Mouse (Mus musculus) macrophage (primary cell): ENCODE results near the gene Cabp2. TPM values are rescaled to one million over a fixed set of nuclear protein-coding genes. Genes with fewer than 3 reads are reported as not detected.

Experiments used
- H3K27ac ChIP-seq: fragments of 350-480 bp; formaldehyde crosslinking; 2 replicates; pipeline ENCODE4 v1.9.0; 2021
- H3K36me3 ChIP-seq: fragments of 350-480 bp; formaldehyde crosslinking; 2 replicates; pipeline ENCODE4 v1.9.0; 2021; ENCODE audit errors: inconsistent target
- H3K4me3 ChIP-seq: fragments of 350-480 bp; formaldehyde crosslinking; 2 replicates; pipeline ENCODE4 v1.9.0; 2021; ENCODE audit errors: inconsistent target
- H3K79me2 ChIP-seq: fragments of 350-480 bp; formaldehyde crosslinking; 2 replicates; pipeline ENCODE4 v1.9.0; 2021; ENCODE audit errors: inconsistent target
- WGBS: methylation state at CpG from one replicate; pipeline ENCODE4 v1.1.7; 2026; ENCODE audit warnings: inconsistent platforms; ENCODE audit not compliant: missing documents; 5-methylcytosine and 5-hydroxymethylcytosine counted together
- polyA plus RNA-seq: library from polyadenylated mRNA; stranded (reverse); fragments of 250-400 nt; gene quantifications from 3 replicates; pipeline ENCODE4 v1.2.4, GENCODE M21; 2018; ENCODE audit warnings: inconsistent platforms

The Cabp2 gene
- polyA plus RNA-seq, 1 experiment from 2014 or later, result not detected

DNA sequence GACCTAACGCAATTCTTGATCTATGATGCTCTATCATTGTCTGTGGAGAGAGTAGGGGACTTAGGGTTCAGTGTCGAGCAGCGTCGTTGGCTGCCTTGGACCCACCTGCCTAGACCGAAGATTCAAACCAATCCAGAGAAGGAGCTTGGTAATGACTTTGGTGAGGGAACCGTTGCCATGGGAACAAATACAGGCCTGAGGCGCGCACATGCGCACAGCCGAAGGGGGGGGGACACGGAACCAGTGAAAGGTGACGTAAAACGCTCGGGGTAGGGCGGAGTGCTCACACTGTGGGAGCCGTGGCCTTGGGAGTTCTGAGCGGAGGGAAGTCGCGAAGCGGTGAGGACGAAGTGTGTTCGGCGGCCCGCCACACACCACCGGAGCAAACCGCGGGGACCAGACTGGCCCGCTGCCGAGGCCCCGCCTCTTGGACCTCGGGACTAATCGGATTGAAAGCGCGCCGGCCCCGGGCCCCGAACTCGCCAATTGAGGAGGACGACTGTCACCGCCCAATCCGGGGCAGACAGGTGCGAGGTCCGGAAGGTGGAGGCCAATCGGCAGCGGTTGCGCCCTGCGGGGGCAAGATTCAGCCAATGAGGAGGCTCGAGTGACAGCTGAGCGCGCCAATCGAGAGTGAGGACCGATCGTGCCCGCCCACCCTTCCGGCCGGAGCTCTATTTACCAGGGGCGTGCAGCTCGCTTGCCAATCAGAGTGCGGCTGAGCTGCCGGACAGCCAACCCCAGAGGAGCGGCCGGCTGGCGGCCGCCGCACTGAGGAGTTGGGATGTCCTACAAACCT, 15.5 kb downstream of the Cabp2 start, which contains the start of gene Cdk2ap2:
Gene Cdk2ap2, plus strand, starts transcription at position 541 of the 799 bp plus-strand sequence.
- Histone ChIP-seq H3K36me3 (no peaks in the 10 kb centered on the region), H3K4me3 (peak within 1 kb of the TSS; percentile 37), H3K79me2 (no peaks in the 10 kb centered on the region; the same call in 1 of the 2 replicates), H3K27ac (peak within 1 kb of the TSS; percentile 50; the same call in 1 of the 2 replicates)
- 1% methylated on average over 63 of the region's 65 CpGs for WGBS

DNA sequence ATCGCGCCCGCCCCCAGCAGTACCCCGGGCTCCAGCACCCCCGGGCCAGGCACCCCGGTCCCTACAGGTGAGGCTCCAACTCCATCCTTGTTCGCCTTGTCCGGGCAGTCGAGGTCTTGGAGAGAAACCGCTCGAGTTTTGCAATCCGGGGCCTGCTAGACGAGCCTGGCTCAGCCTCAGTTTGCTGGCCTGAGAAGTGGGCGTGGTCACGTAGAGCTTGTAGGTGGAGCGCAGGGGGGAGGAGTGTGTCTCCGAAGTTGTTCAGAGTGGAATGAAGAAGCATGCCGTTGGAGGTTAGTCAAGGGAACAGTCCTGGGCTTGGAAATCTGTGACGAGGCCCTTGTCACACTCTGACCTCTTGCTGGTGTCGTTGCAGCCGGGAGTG, 16.1 kb downstream of the Cabp2 start:
- WGBS, result 7% methylated on average over 21 of the region's 21 CpGs
- H3K36me3 ChIP-seq, result peaks cover 2% of the 10 kb centered on the region; the same call in 1 of the 2 replicates
- H3K79me2 ChIP-seq, result no peaks in the 10 kb centered on the region; the same call in 1 of the 2 replicates
- H3K4me3 ChIP-seq, result peak overlapping the region; percentile 37
- peak overlapping the region; percentile 37; the same call in 1 of the 2 replicates for H3K27ac ChIP-seq

GRCm38 (mm10) chr19:4098426-4098825, 17.0 kb downstream of the Cabp2 start:
- H3K79me2 ChIP-seq, result no peaks in the 10 kb centered on the region; the same call in 1 of the 2 replicates
- WGBS, result 40% methylated on average over 13 of the region's 13 CpGs
- peaks cover 12% of the 10 kb centered on the region for H3K36me3 ChIP-seq
- no peak overlapping the region for H3K27ac ChIP-seq
- H3K4me3 ChIP-seq, result no peak overlapping the region

DNA sequence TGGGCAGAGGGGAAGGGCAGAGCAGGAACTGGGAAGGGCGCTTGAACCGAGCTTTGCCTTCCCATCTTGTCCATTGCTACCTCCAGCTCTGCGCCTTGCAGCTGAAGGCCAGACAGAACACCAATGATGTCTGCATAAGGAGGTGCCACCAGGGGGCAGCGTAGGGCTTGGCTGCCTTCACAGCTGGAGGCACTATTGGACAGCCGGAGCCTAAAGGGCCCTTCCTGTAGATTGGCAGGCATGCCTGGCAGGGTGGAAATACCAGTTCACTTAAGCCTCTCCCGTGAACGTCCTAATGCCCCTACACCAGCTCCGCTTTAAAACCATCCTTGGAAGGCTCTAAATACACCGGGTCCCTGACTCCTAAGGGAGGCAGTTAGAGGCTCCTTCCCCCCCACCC, 17.7 kb downstream of the Cabp2 start:
- H3K27ac ChIP-seq, result peak overlapping the region; percentile 57
- H3K4me3 ChIP-seq, result no peak overlapping the region
- 6% methylated on average over 9 of the region's 9 CpGs for WGBS
- H3K79me2 ChIP-seq, result no peaks in the 10 kb centered on the region; the same call in 1 of the 2 replicates
- peaks cover 17% of the 10 kb centered on the region for H3K36me3 ChIP-seq

GRCm38 (mm10) chr19:4099837-4100717, 18.7 kb downstream of the Cabp2 start, which contains the start of gene Pitpnm1:
Pitpnm1 (plus strand) TSS chr19:4099998.
- H3K36me3 ChIP-seq, result peaks cover 28% of the 10 kb centered on the region
- no peaks in the 10 kb centered on the region; the same call in 1 of the 2 replicates for H3K79me2 ChIP-seq
- 3% methylated on average over 53 of the region's 53 CpGs for WGBS
- peak within 1 kb of the TSS; percentile 51 for H3K4me3 ChIP-seq
- H3K27ac ChIP-seq, result peak within 1 kb of the TSS; percentile 57

DNA sequence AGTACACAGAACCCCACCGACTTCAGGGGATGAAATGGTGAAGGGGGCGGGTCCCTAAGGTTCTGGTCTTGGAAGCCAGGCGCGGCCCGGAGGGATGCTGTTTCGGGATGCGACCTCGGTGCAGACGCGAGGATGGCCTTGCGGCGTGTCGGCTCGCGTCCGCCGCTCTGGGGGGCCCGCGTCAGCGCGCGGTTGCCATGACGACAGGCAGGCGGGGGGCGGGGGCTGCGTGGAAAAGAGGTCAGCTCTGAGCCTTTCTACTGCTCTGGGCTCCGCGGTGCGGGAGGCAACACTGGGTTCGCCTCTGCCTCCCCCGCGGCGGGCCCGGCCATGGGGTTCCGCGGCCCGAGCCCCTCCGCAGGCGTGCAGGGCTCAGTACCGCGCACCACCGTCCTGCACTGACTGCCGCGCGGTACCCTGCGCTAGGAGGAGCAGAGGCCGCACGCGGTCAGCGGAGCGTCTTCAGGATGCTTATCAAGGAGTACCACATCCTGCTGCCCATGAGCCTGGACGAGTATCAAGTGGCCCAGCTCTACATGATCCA, 19.4 kb downstream of the Cabp2 start:
- Histone ChIP-seq H3K27ac (no peak overlapping the region), H3K4me3 (peak overlapping the region; percentile 51), H3K79me2 (no peaks in the 10 kb centered on the region; the same call in 1 of the 2 replicates), H3K36me3 (peaks cover 34% of the 10 kb centered on the region)
- WGBS, result 11% methylated on average over 51 of the region's 52 CpGs

DNA sequence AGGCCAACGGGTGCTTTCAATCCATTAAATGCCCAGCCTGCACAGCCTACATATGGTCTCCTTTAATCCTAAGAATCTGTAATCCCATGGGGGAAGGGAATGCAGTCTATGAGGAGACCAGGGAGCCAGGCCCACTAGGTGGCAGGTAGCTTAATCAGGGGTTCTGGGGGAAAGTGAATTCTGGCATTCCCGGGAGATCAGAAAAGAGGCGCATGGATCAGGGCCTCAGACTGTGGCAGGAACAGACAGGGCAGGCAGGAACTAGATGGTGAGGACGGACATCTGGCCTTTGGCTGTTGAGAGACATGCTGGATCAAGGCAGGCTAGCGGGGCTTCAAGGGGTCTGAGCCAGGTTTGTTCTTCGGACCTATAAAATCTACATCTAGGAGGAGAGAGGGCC, 20.1 kb downstream of the Cabp2 start:
- Histone ChIP-seq H3K36me3 (peaks cover 39% of the 10 kb centered on the region), H3K27ac (no peak overlapping the region), H3K79me2 (no peaks in the 10 kb centered on the region; the same call in 1 of the 2 replicates), H3K4me3 (no peak overlapping the region)
- 97% methylated on average over 4 of the region's 6 CpGs for WGBS

GRCm38 (mm10) chr19:4102049-4102448, 20.7 kb downstream of the Cabp2 start:
- Histone ChIP-seq H3K27ac (no peak overlapping the region), H3K79me2 (no peaks in the 10 kb centered on the region; the same call in 1 of the 2 replicates), H3K4me3 (no peak overlapping the region), H3K36me3 (peaks cover 45% of the 10 kb centered on the region)
- 82% methylated on average over 2 of the region's 2 CpGs for WGBS

DNA sequence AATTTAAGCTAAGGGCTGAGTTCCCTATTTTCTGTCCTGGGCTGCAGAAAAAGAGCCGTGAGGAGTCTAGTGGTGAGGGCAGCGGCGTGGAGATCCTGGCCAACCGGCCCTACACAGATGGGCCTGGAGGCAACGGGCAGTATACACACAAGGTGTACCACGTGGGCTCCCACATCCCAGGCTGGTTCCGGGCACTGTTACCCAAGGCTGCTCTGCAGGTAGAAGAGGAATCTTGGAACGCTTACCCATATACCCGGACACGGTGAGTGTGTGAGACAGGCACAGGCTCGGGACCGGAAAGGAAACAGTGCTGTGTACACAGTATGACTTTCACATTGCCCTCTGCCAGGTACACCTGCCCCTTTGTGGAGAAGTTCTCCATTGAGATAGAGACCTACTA, 21.2 kb downstream of the Cabp2 start:
- Histone ChIP-seq H3K27ac (no peak overlapping the region), H3K79me2 (no peaks in the 10 kb centered on the region; the same call in 1 of the 2 replicates), H3K4me3 (no peak overlapping the region), H3K36me3 (peaks cover 51% of the 10 kb centered on the region)
- WGBS, result 97% methylated on average over 11 of the region's 12 CpGs

GRCm38 (mm10) chr19:4103294-4103693, 21.9 kb downstream of the Cabp2 start:
- Histone ChIP-seq H3K79me2 (no peaks in the 10 kb centered on the region; the same call in 1 of the 2 replicates), H3K4me3 (no peak overlapping the region), H3K27ac (no peak overlapping the region), H3K36me3 (peaks cover 55% of the 10 kb centered on the region)
- WGBS, result 92% methylated on average over 18 of the region's 18 CpGs

DNA sequence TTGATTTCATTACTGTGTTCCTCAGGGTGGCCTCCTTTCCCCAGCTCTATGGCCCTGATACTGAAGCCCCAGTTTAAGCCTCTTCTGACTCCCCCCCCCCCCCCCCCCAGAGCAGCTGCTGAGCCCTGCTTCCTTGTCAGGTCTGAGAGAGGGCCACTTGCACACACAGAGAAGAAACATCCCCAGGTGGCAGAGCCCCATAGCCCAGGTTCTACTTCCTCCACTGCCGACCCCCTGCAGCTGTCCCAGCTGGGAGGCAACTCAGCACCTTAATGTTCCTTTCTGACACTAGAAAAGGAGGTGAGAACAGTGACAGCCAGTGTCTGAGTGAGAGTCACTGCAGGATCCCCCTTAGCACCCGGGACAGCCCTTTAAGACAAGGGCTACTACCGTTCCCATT, 22.4 kb downstream of the Cabp2 start:
- peaks cover 60% of the 10 kb centered on the region for H3K36me3 ChIP-seq
- WGBS, result 91% methylated on average over 3 of the region's 3 CpGs
- no peaks in the 10 kb centered on the region; the same call in 1 of the 2 replicates for H3K79me2 ChIP-seq
- no peak overlapping the region for H3K27ac ChIP-seq
- no peak overlapping the region for H3K4me3 ChIP-seq

GRCm38 (mm10) chr19:4104675-4105194, 23.4 kb downstream of the Cabp2 start:
- no peak overlapping the region for H3K27ac ChIP-seq
- H3K36me3 ChIP-seq, result peaks cover 68% of the 10 kb centered on the region
- 95% methylated on average over 16 of the region's 16 CpGs for WGBS

GRCm38 (mm10) chr19:4106654-4107053, 25.3 kb downstream of the Cabp2 start:
- Histone ChIP-seq H3K4me3 (no peak overlapping the region), H3K36me3 (peaks cover 87% of the 10 kb centered on the region), H3K27ac (no peak overlapping the region), H3K79me2 (no peaks in the 10 kb centered on the region)
- WGBS, result 93% methylated on average over 14 of the region's 14 CpGs

More at GRCm38 (mm10) chr19:4104675-4105194, 23.4 kb downstream of the Cabp2 start:
- Histone ChIP-seq H3K79me2 (no peaks in the 10 kb centered on the region; the same call in 1 of the 2 replicates), H3K4me3 (no peak overlapping the region)

DNA sequence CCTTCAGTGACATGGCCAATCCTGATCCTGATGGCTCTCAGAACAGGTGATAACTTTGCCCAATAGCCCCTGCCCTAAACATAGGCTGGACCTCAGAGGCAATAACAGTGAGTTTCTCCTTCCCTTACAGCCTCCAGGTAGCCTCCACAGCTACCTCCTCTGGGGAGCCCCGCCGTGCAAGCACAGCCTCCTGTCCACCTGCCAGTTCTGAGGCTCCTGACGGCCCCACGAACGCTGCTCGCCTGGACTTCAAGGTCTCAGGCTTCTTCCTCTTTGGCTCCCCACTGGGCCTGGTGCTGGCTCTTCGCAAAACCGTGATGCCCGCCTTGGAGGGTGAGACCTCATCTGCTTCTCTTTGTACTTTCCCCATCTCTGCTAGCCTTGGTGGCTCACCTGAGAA, 27.2 kb downstream of the Cabp2 start:
- Histone ChIP-seq H3K27ac (no peak overlapping the region), H3K79me2 (no peaks in the 10 kb centered on the region), H3K4me3 (no peak overlapping the region), H3K36me3 (peaks cover 84% of the 10 kb centered on the region)
- WGBS, result 88% methylated on average over 9 of the region's 9 CpGs
